Mouse (Mus musculus): ENCODE measurements around the gene Lrp6. TPM values are rescaled to one million over a fixed set of nuclear protein-coding genes. Genes with fewer than 3 reads are reported as not detected.

Gene Lrp6
- polyA plus RNA-seq, 1 experiment from 2014 or later = 39.6 TPM

DNA sequence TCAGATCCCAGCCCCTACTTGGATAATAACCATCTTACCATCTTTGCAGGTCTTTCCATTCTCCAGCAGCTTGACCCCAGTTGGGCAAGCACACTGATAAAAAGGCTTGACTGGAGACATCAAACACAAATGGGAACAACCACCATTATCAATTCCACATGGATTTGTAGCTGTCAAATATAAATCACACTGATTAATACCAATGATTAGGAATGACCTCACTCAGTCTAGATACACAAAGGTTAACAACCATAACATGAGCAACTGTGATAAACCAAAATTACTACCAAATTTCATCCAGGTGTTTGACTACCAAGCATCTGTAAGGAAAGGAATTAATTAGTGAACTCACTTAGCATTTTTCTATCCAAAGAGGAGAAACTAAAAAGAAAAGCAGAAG is 55.6 kb downstream of the Lrp6 start:
- Histone ChIP-seq H3K36me3 (ENCODE audit: control insufficient read depth, insufficient read depth, low read length) (peaks cover 16% of the 10 kb centered on the region; the same call in 1 of the 2 replicates), H3K27me3 (ENCODE audit: control insufficient read depth, insufficient read depth, low read length) (no peaks in the 10 kb centered on the region), H3K4me3 (ENCODE audit: low read depth, low read length) (no peak overlapping the region), H3K27ac (ENCODE audit: low read length) (no peak overlapping the region), H3K9ac (replicated peaks; ENCODE audit: low read depth, low read length) (no peak overlapping the region), H3K4me1 (ENCODE audit: control insufficient read depth, insufficient read depth, low read length) (peaks cover 18% of the 10 kb centered on the region), H3K9me3 (ENCODE audit: control insufficient read depth, low read depth, low read length) (no peaks in the 10 kb centered on the region), H3K4me2 (replicated peaks; ENCODE audit: low read depth, low read length) (no peak overlapping the region)
- ATAC-seq (ENCODE audit: insufficient number of reproducible peaks, insufficient read depth, low FRiP score, low read depth) = no peak

DNA sequence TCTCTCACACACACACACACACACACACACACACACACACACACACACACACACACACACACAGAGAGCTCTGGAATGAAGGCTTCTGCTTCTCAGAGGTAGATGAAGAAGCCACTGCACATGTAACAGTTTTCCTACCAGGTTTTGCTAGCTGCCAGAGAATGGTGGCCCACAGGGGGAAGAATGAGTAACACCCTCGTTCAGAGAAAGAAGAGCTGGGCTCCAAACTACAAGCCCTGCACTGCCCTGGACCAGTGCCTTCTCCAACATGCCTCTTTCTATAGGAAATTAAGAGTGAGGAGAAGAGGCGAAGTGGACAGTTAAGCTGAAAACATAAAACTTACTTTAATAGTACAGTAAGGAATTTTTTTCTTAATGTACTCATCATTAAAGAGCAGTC is 56.5 kb downstream of the Lrp6 start:
- no peak overlapping the region for H3K9ac ChIP-seq (replicated peaks; ENCODE audit: low read depth, low read length)
- no peaks in the 10 kb centered on the region for H3K9me3 ChIP-seq (ENCODE audit: control insufficient read depth, low read depth, low read length)
- peaks cover 12% of the 10 kb centered on the region; the same call in 1 of the 2 replicates for H3K4me1 ChIP-seq (ENCODE audit: control insufficient read depth, insufficient read depth, low read length)
- WGBS = 41% methylated on average over 2 of the region's 2 CpGs
- no peaks in the 10 kb centered on the region for H3K27me3 ChIP-seq (ENCODE audit: control insufficient read depth, insufficient read depth, low read length)
- H3K36me3 ChIP-seq (ENCODE audit: control insufficient read depth, insufficient read depth, low read length) = peaks cover 16% of the 10 kb centered on the region; the same call in 1 of the 2 replicates
- H3K4me3 ChIP-seq (ENCODE audit: low read depth, low read length) = no peak overlapping the region
- no peak overlapping the region for H3K27ac ChIP-seq (ENCODE audit: low read length)
- H3K4me2 ChIP-seq (replicated peaks; ENCODE audit: low read depth, low read length) = no peak overlapping the region
- no peak for ATAC-seq (ENCODE audit: insufficient number of reproducible peaks, insufficient read depth, low FRiP score, low read depth)

- peaks cover 16% of the 10 kb centered on the region for H3K4me1 ChIP-seq (ENCODE audit: control insufficient read depth, insufficient read depth, low read length)
- H3K27ac ChIP-seq (ENCODE audit: low read length) = no peak overlapping the region
- H3K4me2 ChIP-seq (replicated peaks; ENCODE audit: low read depth, low read length) = peak overlapping the region; percentile 19
- peaks cover 16% of the 10 kb centered on the region; the same call in 1 of the 2 replicates for H3K36me3 ChIP-seq (ENCODE audit: control insufficient read depth, insufficient read depth, low read length)
- no peak for ATAC-seq (ENCODE audit: insufficient number of reproducible peaks, insufficient read depth, low FRiP score, low read depth)
- no peak overlapping the region for H3K9ac ChIP-seq (replicated peaks; ENCODE audit: low read depth, low read length)
- no peak overlapping the region for H3K4me3 ChIP-seq (ENCODE audit: low read depth, low read length)
- 18% methylated on average over 10 of the region's 10 CpGs for WGBS
- no peaks in the 10 kb centered on the region for H3K9me3 ChIP-seq (ENCODE audit: control insufficient read depth, low read depth, low read length)
- H3K27me3 ChIP-seq (ENCODE audit: control insufficient read depth, insufficient read depth, low read length) = no peaks in the 10 kb centered on the region
Measured at GRCm38 (mm10) chr6:134509731-134510226, 57.0 kb downstream of the Lrp6 start.

DNA sequence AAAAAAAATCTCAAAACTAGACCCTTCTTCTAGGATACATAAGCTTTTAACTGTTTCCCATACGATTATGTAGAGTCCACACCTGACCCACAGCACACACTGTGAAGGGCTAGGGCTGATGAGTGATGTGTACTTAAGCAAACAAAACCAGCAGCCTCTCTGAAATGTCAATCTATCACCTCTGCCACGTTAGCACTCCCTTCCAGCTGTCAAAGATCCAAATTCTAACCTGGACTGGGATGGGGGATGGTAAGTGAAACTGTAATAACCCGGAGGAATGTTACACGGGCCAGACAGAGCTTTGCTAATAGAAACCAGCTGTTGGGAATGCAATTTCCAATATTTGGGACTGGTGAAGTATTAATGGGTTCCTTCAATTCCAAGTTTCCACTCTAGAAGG is 61.9 kb downstream of the Lrp6 start:
- Histone ChIP-seq H3K27ac (ENCODE audit: low read length) (no peak overlapping the region), H3K27me3 (ENCODE audit: control insufficient read depth, insufficient read depth, low read length) (no peaks in the 10 kb centered on the region), H3K4me1 (ENCODE audit: control insufficient read depth, insufficient read depth, low read length) (peaks cover 30% of the 10 kb centered on the region), H3K36me3 (ENCODE audit: control insufficient read depth, insufficient read depth, low read length) (peaks cover 14% of the 10 kb centered on the region; the same call in 1 of the 2 replicates), H3K9me3 (ENCODE audit: control insufficient read depth, low read depth, low read length) (no peaks in the 10 kb centered on the region), H3K4me3 (ENCODE audit: low read depth, low read length) (no peak overlapping the region), H3K9ac (replicated peaks; ENCODE audit: low read depth, low read length) (no peak overlapping the region), H3K4me2 (replicated peaks; ENCODE audit: low read depth, low read length) (no peak overlapping the region)
- WGBS = 11% methylated on average over 4 of the region's 4 CpGs
- peak; percentile 68; the same call in 1 of the 2 replicates for ATAC-seq (ENCODE audit: insufficient number of reproducible peaks, insufficient read depth, low FRiP score, low read depth)

DNA sequence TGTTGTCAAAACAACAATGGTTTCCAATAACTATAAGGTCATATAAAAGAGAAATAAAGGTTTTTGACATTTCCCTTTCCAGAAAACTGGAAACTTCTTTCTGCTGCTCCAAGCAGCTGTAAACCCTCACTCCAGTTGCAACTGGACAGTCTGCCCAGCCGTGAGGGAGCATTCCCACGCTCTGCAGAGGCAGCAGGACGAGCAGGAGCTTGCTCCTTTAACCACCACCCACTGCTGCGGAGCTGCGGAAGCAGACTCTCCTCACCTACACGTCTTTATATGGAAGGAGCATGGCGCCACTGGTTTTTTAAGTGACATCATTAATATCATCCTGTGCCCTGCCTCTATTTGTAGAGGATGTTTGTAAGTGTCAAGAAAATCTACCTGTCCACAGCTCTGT is 64.4 kb downstream of the Lrp6 start:
- H3K36me3 ChIP-seq (ENCODE audit: control insufficient read depth, insufficient read depth, low read length) = peaks cover 17% of the 10 kb centered on the region; the same call in 1 of the 2 replicates
- no peak overlapping the region for H3K9ac ChIP-seq (replicated peaks; ENCODE audit: low read depth, low read length)
- H3K4me3 ChIP-seq (ENCODE audit: low read depth, low read length) = no peak overlapping the region
- H3K9me3 ChIP-seq (ENCODE audit: control insufficient read depth, low read depth, low read length) = no peaks in the 10 kb centered on the region
- 33% methylated on average over 7 of the region's 7 CpGs for WGBS
- H3K27ac ChIP-seq (ENCODE audit: low read length) = peak overlapping the region; percentile 53; the same call in 1 of the 2 replicates
- H3K4me2 ChIP-seq (replicated peaks; ENCODE audit: low read depth, low read length) = no peak overlapping the region
- peaks cover 30% of the 10 kb centered on the region for H3K4me1 ChIP-seq (ENCODE audit: control insufficient read depth, insufficient read depth, low read length)
- ATAC-seq (ENCODE audit: insufficient number of reproducible peaks, insufficient read depth, low FRiP score, low read depth) = no peak
- H3K27me3 ChIP-seq (ENCODE audit: control insufficient read depth, insufficient read depth, low read length) = no peaks in the 10 kb centered on the region

DNA sequence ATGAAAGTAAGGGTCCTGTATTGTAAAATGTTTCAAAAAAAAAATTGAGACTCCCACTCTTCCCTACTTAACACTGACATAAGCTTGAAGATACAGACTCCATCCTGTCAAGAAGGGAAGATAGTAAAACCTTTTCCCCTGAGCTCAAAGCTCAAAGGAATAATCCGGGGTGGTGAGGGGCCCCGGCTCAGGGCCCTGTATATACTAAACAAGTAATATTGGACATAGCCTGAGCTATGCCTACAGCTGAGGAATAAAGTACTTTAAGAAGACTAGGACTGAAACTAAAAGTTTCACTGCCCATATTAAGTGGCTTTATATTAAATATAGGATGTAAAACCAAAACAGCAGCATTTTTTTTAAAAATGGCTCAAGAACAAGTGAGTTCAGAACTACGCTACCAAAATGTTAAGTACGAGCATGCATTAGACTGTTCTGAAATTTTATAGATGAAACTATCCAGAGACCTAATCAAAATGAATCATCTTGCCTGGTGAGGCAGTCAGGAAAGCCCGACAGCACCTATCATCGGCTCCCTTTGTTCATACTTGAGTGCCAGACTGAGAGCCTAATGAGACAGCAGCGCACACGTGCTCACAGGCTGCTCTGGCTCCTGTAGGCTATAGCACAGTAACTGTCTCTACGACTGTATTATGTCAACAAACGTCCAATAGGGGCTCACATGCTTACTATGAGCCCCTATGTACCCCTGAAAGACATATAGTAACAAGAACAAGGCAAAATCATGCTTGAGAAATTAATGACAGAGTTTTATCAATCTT is 66.2 kb downstream of the Lrp6 start:
- H3K4me1 ChIP-seq (ENCODE audit: control insufficient read depth, insufficient read depth, low read length) = peaks cover 30% of the 10 kb centered on the region
- no peak overlapping the region for H3K27ac ChIP-seq (ENCODE audit: low read length)
- 38% methylated on average over 10 of the region's 10 CpGs for WGBS
- no peak overlapping the region for H3K9ac ChIP-seq (replicated peaks; ENCODE audit: low read depth, low read length)
- H3K9me3 ChIP-seq (ENCODE audit: control insufficient read depth, low read depth, low read length) = no peaks in the 10 kb centered on the region
- no peaks in the 10 kb centered on the region for H3K27me3 ChIP-seq (ENCODE audit: control insufficient read depth, insufficient read depth, low read length)
- H3K36me3 ChIP-seq (ENCODE audit: control insufficient read depth, insufficient read depth, low read length) = peaks cover 12% of the 10 kb centered on the region; the same call in 1 of the 2 replicates
- H3K4me3 ChIP-seq (ENCODE audit: low read depth, low read length) = no peak overlapping the region
- ATAC-seq (ENCODE audit: insufficient number of reproducible peaks, insufficient read depth, low FRiP score, low read depth) = peak; percentile 79; the same call in 1 of the 2 replicates
- no peak overlapping the region for H3K4me2 ChIP-seq (replicated peaks; ENCODE audit: low read depth, low read length)

DNA sequence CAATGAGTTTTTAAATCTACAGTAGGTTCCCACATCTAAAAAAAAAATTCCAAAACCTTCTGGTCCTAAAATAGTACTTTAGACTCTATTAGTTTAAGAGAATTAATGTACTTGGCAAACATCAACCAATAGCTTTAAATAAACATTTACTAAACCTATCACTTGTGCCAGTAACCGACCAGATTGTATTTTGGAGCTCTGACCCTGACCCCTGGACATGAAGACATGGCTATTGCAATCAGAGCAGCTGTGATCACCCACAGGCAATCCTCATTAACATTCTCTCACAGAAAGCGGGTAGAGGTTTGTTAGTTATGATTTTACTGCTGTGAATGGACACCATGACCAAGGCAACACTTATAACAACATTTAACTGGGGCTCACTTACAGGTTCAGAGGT is 67.7 kb downstream of the Lrp6 start:
- peaks cover 29% of the 10 kb centered on the region for H3K4me1 ChIP-seq (ENCODE audit: control insufficient read depth, insufficient read depth, low read length)
- H3K27me3 ChIP-seq (ENCODE audit: control insufficient read depth, insufficient read depth, low read length) = no peaks in the 10 kb centered on the region
- H3K4me2 ChIP-seq (replicated peaks; ENCODE audit: low read depth, low read length) = no peak overlapping the region

GRCm38 (mm10) chr6:134498518-134498917 is 68.2 kb downstream of the Lrp6 start:
- H3K27ac ChIP-seq (ENCODE audit: low read length) = no peak overlapping the region
- peaks cover 7% of the 10 kb centered on the region; the same call in 1 of the 2 replicates for H3K36me3 ChIP-seq (ENCODE audit: control insufficient read depth, insufficient read depth, low read length)
- ATAC-seq (ENCODE audit: insufficient number of reproducible peaks, insufficient read depth, low FRiP score, low read depth) = no peak
- peaks cover 29% of the 10 kb centered on the region for H3K4me1 ChIP-seq (ENCODE audit: control insufficient read depth, insufficient read depth, low read length)
- no peak overlapping the region for H3K9ac ChIP-seq (replicated peaks; ENCODE audit: low read depth, low read length)
- H3K9me3 ChIP-seq (ENCODE audit: control insufficient read depth, low read depth, low read length) = no peaks in the 10 kb centered on the region
- H3K4me2 ChIP-seq (replicated peaks; ENCODE audit: low read depth, low read length) = no peak overlapping the region
- H3K4me3 ChIP-seq (ENCODE audit: low read depth, low read length) = no peak overlapping the region
- H3K27me3 ChIP-seq (ENCODE audit: control insufficient read depth, insufficient read depth, low read length) = no peaks in the 10 kb centered on the region

More for the DNA sequence above, 67.7 kb downstream of the Lrp6 start:
- H3K9ac ChIP-seq (replicated peaks; ENCODE audit: low read depth, low read length) = no peak overlapping the region
- no peak overlapping the region for H3K4me3 ChIP-seq (ENCODE audit: low read depth, low read length)
- H3K27ac ChIP-seq (ENCODE audit: low read length) = no peak overlapping the region
- no peak for ATAC-seq (ENCODE audit: insufficient number of reproducible peaks, insufficient read depth, low FRiP score, low read depth)
- WGBS = 43% methylated on average over 2 of the region's 2 CpGs
- H3K9me3 ChIP-seq (ENCODE audit: control insufficient read depth, low read depth, low read length) = no peaks in the 10 kb centered on the region
- H3K36me3 ChIP-seq (ENCODE audit: control insufficient read depth, insufficient read depth, low read length) = peaks cover 12% of the 10 kb centered on the region; the same call in 1 of the 2 replicates
